Mouse (Mus musculus) adrenal gland, postnatal 4 days (tissue): Measurements from ENCODE around the gene Prkar2b. TPM values are rescaled to one million over a fixed set of nuclear protein-coding genes. Genes with fewer than 3 reads are reported as not detected.

Experiments used
- DNase-seq, 2 experiments: peaks; one replicate each; pipeline ENCODE4 v3.0.0; 2021 to 2022; ENCODE audit warnings: low spot score in 2 of 2, mixed read lengths in 2 of 2
- total RNA-seq, 2 experiments: library from RNA; stranded (reverse); gene quantifications; 2 replicates each; pipeline ENCODE4 v1.2.3; 2021

Prkar2b gene
- total RNA-seq, 2 experiments from 2014 or later, result 187 to 200 TPM

- DNase-seq, result no peak
Measured at GRCm38 (mm10) chr12:32066004-32066403, 4.9 kb upstream of the Prkar2b start.

GRCm38 (mm10) chr12:32060247-32061089 is 628 bp downstream of the Prkar2b start:
- DNase-seq, result no peak

GRCm38 (mm10) chr12:32059707-32060106 is 1.4 kb downstream of the Prkar2b start:
- no peak for DNase-seq

GRCm38 (mm10) chr12:32059135-32059534 is 2.0 kb downstream of the Prkar2b start:
- no peak for DNase-seq

GRCm38 (mm10) chr12:32057461-32058199 is 3.5 kb downstream of the Prkar2b start:
- DNase-seq, result no peak

- no peak for DNase-seq
Measured at GRCm38 (mm10) chr12:32055797-32056196, 5.3 kb downstream of the Prkar2b start.

GRCm38 (mm10) chr12:32054476-32055166 is 6.5 kb downstream of the Prkar2b start:
- DNase-seq, result no peak

GRCm38 (mm10) chr12:32053637-32054366 is 7.3 kb downstream of the Prkar2b start:
- no peak for DNase-seq

GRCm38 (mm10) chr12:32052882-32053281 is 8.2 kb downstream of the Prkar2b start:
- no peak for DNase-seq

- no peak for DNase-seq
Measured at GRCm38 (mm10) chr12:32050165-32050564, 10.9 kb downstream of the Prkar2b start.

- no peak for DNase-seq
Measured at GRCm38 (mm10) chr12:32045566-32046330, 15.3 kb downstream of the Prkar2b start.

- DNase-seq, result no peak
Measured at GRCm38 (mm10) chr12:32044487-32045134, 16.5 kb downstream of the Prkar2b start.

- DNase-seq, result no peak
Measured at GRCm38 (mm10) chr12:32033536-32033935, 27.6 kb downstream of the Prkar2b start.

GRCm38 (mm10) chr12:32032917-32033316 is 28.2 kb downstream of the Prkar2b start:
- DNase-seq, result no peak

- DNase-seq, result no peak
Measured at GRCm38 (mm10) chr12:32018376-32018750, 42.7 kb downstream of the Prkar2b start.

- DNase-seq, result no peak
Measured at GRCm38 (mm10) chr12:32017636-32018375, 43.3 kb downstream of the Prkar2b start.

GRCm38 (mm10) chr12:32016472-32016871 is 44.6 kb downstream of the Prkar2b start:
- DNase-seq, result no peak

- DNase-seq, result no peak
Measured at GRCm38 (mm10) chr12:32015268-32015769, 45.8 kb downstream of the Prkar2b start.

GRCm38 (mm10) chr12:32014811-32015210 is 46.3 kb downstream of the Prkar2b start:
- DNase-seq, result no peak
